Mouse (Mus musculus) activated CD4-positive, CD25-positive, alpha-beta regulatory T cell, adult 4 months (primary cell): ENCODE measurements at regions not wholly inside any gene's neighbourhood (a gene's known extent, or its start where the extent isn't known, plus 50 kb on each side); places are given as distances from the start of the nearest gene placed in this dataset.

Experiments
- ATAC-seq: one replicate; pipeline ENCODE4 v1.8.0; 2017

DNA sequence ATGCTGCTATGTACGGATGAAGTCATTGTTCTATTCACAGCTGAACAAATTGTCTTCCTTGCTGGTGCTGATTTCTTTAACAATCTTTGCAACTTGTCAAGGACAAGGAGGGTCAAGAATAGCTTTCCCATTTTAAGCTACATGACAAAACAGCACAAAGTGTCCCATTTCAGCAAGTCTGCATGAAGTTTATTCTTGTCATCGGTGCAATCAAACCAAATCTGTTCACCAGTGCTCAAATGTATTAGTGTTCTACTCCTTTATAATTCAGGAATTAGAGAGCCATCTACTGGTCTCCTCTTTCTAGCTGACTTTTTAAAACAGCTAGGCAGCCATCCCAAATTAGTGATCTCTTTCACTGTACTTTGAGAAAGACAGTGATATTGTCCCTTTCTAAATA is 1040.8 kb downstream of the Galc start:
- no peak for ATAC-seq

DNA sequence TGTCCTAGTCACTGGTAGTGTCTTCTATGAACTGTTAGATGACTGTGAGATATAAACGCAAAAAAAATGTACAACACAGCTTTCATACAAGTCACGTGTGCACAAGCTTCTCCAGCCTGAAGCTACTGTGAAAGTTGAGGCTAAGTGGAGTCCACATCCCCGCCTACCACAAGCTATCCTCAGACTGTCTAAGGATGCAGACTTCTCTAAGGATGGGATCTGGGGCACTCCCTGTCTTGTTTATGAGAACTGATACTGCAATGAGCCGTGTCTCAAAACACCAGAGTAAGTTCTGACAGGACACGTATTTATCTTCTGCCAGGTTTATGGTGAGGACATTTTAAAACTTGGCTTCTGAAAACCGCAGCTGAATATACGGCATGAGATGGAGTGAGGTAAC is 1041.7 kb downstream of the Galc start:
- no peak for ATAC-seq

DNA sequence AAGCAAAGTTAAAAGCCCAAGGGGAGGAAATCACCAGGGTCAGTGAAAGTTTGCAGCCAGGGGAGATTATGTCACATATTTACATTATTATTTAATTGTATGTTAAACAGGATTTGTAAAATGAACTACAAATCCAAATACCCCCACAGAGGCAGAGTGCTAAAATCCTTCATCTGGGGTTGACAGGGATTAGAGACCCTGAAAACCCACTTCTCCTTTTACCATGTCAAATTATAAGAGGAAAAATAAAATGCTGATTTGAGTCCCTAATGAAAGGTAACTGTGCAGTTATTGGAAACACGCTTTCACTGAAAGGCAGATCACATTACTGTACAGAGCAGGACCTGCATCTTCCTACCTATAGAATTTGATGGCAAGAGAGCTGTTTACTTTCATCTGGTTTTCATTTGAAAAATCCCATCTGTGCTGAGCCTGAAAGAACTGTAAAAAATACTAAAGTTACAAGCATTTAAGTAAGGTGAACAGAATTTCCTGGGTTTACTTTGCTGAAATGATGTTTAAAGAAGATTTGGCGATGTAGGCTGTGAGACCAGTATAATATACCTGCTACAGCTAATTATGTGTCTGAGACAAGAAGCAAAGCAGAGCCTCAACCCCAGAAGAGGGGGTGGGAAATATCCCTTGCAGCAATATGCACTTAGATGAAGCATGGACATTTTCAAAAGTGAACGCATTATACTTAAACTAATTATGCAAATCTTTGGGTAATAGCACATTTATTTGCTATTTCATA is 1055.4 kb downstream of the Galc start:
- ATAC-seq, result no peak

DNA sequence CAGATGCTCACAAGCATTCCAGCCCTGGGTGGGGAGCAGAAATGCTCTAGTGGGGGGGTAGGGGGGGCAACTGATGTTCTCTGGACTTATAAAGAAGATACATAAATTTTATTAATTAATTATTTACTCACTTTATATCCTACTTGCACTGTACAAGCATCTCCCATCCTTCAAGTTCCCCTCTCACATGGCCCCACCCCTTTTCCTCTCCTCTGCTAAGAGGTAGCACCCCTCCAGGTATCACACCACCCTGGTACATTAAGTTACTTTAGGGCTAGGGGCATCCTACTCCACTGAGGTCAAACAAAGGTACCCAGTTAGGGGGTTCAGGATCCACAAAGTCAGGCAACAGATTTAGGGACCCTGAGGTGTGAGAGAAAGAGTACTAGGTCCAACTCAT is 1097.4 kb downstream of the Galc start:
- no peak for ATAC-seq

DNA sequence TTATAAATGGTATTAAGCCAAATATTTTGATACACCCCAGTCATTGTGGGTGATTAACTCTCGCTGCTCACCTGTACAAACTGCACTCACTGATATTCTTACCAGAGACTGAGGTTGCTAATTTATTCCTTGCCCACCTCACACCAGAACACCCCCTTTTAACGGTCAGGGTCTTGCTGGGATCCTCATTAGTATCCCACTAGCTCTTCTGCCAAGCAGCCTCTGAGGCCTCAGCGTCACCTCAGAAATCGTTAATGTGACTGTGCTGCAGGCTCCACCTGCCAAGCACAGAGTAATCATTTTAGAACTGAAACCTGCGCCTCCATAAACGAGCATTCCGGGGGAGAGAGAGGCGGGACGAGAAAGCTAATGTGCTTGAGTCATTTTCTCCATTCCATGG is 1097.8 kb downstream of the Galc start:
- no peak for ATAC-seq

DNA sequence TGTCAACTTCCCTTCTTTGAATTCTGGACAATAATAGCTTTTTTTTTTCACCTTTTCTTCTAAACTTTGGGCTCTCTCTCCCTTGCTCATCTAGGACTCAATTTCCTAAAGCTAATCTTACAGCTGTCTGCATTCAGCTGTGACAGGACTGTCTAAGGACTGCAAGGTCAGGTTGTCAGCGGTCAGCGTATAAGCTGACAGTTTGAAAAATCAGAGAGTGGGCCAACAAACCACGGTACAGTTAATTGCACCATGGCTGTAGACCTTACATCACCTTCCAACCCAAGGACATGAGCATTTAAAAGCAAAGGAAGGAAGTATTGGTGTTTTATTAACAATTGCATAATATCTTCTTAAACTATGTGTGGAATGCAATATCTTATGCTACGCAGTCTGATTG is 1100.9 kb downstream of the Galc start:
- no peak for ATAC-seq

DNA sequence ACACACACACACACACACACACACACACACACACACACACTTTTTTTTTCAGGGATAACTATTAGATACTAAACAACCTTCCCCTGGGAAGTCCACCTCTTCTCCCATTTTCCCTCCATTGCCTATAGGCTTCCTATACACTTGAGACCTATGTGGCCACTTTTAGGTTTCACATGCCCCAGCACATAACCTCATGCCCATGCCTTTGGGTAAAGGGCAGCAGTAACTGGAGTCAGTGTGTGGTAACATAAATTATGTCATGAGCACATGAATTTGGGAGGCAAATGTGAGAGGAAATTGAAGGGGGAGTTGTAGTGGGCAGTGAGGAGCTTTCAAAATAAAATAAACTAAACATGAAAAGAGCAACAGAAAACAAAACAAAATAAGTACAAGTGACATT is 1101.5 kb downstream of the Galc start:
- ATAC-seq, result no peak

DNA sequence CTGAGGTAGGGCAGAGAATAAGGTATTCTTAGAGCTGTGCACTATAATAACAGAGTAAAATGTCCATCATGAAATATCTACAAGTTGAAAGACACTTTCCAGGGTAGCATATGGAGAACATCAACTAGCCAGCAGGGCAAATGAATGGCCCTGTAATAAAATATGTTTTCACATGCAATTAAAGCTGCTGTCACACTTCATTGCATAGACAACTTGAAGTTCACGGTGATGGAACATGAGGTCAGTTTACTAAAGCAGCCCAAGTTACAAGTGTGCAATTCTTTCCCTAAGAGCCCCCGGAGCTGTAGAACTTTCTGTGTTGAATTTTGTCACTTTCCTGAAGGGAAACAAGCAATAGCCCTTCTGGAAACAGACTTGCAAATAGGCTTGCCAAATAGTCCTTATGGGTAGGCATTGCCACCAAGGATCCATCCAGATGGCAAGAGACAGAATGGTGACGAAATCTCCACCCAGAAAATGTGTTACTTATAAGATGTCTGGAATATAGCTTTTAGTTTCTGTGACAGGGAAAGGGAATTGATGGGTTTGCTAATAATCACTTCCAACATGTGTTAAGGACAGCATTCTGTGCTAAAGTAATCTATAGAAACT is 1102.7 kb downstream of the Galc start:
- no peak for ATAC-seq

DNA sequence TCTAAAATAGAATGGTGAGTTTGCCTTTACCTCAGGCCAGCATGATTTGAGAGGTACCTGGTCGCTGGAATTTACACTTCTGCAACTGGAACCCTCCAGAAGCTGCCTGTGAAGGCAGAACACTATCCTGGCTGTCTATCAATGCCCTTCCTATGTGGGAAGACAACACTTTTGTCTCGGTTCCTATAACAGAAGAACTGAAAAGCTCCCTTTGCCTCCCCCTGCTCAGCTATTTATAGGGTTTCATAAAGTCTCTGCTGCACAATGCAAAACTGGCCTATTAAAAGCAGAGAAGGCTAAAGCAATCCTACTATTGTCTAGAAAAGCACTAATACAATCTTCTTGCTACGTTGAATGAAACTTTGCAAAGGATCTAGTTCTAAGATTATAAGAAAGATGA is 1116.5 kb downstream of the Galc start:
- no peak for ATAC-seq

DNA sequence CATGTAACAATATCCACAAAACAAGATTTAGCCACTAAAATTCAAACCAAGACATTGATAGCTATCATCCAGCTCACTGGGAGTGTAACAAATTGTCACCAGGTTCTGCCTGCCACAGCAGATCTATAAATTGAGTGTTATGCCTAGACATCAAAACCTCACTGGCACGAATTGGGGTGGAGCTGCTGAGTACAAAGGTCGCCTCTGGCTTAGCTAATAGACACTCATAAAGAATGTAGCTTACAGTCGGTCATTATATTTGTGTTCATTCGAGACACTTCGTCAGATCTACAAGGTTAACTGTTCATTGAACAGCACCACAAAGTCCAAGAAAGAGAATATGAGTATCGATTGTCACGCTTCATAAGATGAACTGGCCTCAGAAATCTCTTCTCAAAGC is 1121.3 kb downstream of the Galc start:
- ATAC-seq, result no peak

DNA sequence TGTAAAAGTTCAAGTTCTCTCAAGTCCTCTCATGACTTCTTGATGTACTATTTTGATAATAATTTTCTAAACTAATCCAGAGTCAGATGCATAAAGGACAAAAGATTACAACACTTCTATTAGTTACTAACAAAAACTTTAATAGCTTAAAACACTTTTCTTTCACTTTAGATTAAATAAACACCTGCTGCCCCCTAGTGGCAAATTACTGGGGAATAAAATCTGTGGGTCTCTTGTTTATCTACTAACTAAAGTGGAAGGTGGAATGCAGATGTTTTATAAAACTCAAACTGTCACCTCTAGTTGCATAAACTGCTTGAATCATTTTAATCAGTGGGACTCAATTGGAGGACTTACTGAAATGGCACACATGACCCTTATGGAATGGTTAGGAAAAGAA is 1129.0 kb downstream of the Galc start:
- no peak for ATAC-seq

DNA sequence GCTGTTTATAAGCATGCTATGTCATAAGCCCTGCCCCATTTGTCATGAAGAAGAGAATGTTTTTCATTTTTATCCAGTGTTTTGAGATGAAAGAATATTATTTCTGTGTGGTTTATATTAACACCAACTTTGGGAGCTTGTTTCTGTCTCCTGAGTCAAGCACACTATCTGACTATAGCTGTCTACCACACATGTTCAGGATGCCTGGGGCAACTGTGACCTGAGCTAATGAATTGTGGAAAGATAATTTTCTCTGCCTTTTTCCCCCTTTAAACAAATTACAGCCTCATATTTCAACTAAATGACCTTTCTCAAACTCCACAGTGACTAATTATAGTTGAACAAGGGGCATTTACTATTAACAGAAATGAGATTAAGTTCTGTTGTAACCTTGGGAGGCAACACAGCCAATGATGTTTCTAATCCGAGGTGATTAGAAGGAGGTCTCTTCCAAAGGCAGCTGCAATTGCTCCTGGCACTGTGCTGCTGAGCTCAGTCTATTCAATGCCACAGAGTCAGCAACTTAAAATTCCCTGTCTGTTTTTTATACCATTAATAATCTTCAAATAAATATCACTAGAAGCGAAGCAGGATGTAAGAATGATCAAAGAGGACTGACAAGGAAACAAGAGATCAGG is 1168.6 kb downstream of the Galc start:
- no peak for ATAC-seq

DNA sequence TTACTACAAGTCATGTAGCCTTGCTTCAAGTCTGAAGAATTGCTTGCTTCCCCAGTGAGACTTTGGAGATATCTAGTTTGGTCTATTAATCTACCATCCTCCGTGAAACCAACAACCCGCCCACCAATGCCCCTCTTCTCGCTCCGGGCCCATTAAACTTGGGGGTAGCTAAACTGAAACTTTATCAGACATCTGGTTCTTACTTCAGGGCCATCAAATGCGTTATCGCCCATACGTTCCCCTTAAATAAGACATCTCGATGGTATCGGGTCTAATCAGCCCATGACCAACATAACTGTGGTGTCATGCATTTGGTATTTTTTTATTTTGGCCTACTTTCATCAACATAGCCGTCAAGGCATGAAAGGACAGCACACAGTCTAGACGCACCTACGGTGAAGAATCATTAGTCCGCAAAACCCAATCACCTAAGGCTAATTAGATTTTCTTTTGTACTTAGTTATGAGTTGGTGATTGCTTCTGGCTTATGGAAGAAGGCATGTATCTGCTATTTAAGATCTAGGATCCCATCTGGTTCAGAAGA is 1197.8 kb downstream of the Galc start:
- peak; percentile 100 for ATAC-seq

DNA sequence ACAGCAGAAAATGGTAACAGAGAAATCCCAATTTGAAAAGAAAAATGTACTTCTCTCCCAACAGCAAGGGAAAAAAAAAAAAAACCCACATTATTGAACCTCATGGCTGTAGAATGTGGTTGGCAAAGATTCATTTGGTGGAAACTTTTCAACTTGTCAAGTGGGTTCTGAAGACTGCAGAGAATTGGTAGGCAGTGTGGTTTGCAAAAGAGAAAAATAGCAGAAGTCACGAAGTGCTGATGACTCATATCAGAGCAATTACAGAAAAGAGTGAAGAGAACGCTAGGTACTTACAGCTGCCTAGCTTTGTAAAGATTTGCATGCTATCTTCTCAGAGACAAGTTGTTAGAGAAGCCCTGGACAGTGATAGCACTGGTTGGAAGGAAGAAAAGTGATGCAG is 1211.6 kb downstream of the Galc start:
- no peak for ATAC-seq
